Mouse (Mus musculus): ENCODE results near the gene Galk1. TPM values are rescaled to one million over a fixed set of nuclear protein-coding genes. Genes with fewer than 3 reads are reported as not detected.
A peak's percentile ranks its signal among the peaks of the same experiment; 100 is the strongest.

The Galk1 gene
- polyA plus RNA-seq, 1 experiment from 2014 or later, result 59.5 TPM

GRCm38 (mm10) chr11:116000607-116001006, 11.9 kb downstream of the Galk1 start:
- WGBS, result 12% methylated on average over 10 of the region's 10 CpGs
- no peak overlapping the region for H3K4me2 ChIP-seq (ENCODE audit: low read length)
- H3K4me1 ChIP-seq (ENCODE audit: control insufficient read depth, insufficient read depth, low read length), result 0 out of 2 replicates have a peak, but pooled peaks cover 4% of the 10 kb centered on the region
- ATAC-seq (no peak), DNase-seq (ENCODE audit: low spot score) (no peak)
- no peak overlapping the region for H3K9ac ChIP-seq (ENCODE audit: low read length)
- H3K9me3 ChIP-seq (replicated peaks; ENCODE audit: control insufficient read depth, low read length), result no peaks in the 10 kb centered on the region
- no peak overlapping the region for H3K27ac ChIP-seq (ENCODE audit: low read depth, low read length)
- no peaks in the 10 kb centered on the region for H3K27me3 ChIP-seq (replicated peaks; ENCODE audit: control insufficient read depth, insufficient read depth, low read length)
- H3K4me3 ChIP-seq (ENCODE audit: low read depth, low read length), result no peak overlapping the region
- no peaks in the 10 kb centered on the region for H3K36me3 ChIP-seq (ENCODE audit: control insufficient read depth, insufficient read depth, low read length)

GRCm38 (mm10) chr11:115999538-116000143, 12.9 kb downstream of the Galk1 start:
- DNase-seq (ENCODE audit: low spot score) (peak; percentile 84), ATAC-seq (peak; percentile 54; the same call in 1 of the 2 replicates)
- Histone ChIP-seq H3K9me3 (replicated peaks; ENCODE audit: control insufficient read depth, low read length) (no peaks in the 10 kb centered on the region), H3K36me3 (ENCODE audit: control insufficient read depth, insufficient read depth, low read length) (no peaks in the 10 kb centered on the region), H3K4me1 (ENCODE audit: control insufficient read depth, insufficient read depth, low read length) (0 out of 2 replicates have a peak, but pooled peaks cover 2% of the 10 kb centered on the region), H3K27ac (ENCODE audit: low read depth, low read length) (no peak overlapping the region), H3K4me2 (ENCODE audit: low read length) (no peak overlapping the region), H3K4me3 (ENCODE audit: low read depth, low read length) (no peak overlapping the region), H3K9ac (ENCODE audit: low read length) (no peak overlapping the region), H3K27me3 (replicated peaks; ENCODE audit: control insufficient read depth, insufficient read depth, low read length) (no peaks in the 10 kb centered on the region)
- WGBS, result 20% methylated on average over 14 of the region's 14 CpGs

GRCm38 (mm10) chr11:115999027-115999426, 13.5 kb downstream of the Galk1 start:
- no peak for ATAC-seq
- H3K27me3 ChIP-seq (replicated peaks; ENCODE audit: control insufficient read depth, insufficient read depth, low read length), result no peaks in the 10 kb centered on the region
- H3K9me3 ChIP-seq (replicated peaks; ENCODE audit: control insufficient read depth, low read length), result no peaks in the 10 kb centered on the region
- no peak for DNase-seq (ENCODE audit: low spot score)
- H3K4me2 ChIP-seq (ENCODE audit: low read length), result no peak overlapping the region
- no peak overlapping the region for H3K9ac ChIP-seq (ENCODE audit: low read length)
- WGBS, result 83% methylated on average over 7 of the region's 7 CpGs
- H3K4me1 ChIP-seq (ENCODE audit: control insufficient read depth, insufficient read depth, low read length), result no peaks in the 10 kb centered on the region
- H3K4me3 ChIP-seq (ENCODE audit: low read depth, low read length), result no peak overlapping the region
- no peaks in the 10 kb centered on the region for H3K36me3 ChIP-seq (ENCODE audit: control insufficient read depth, insufficient read depth, low read length)
- H3K27ac ChIP-seq (ENCODE audit: low read depth, low read length), result no peak overlapping the region

GRCm38 (mm10) chr11:115997662-115998061, 14.9 kb downstream of the Galk1 start:
- no peak overlapping the region for H3K27ac ChIP-seq (ENCODE audit: low read depth, low read length)
- no peak overlapping the region for H3K4me3 ChIP-seq (ENCODE audit: low read depth, low read length)
- no peak overlapping the region for H3K4me2 ChIP-seq (ENCODE audit: low read length)
- no peaks in the 10 kb centered on the region for H3K36me3 ChIP-seq (ENCODE audit: control insufficient read depth, insufficient read depth, low read length)
- ATAC-seq, result no peak
- H3K9ac ChIP-seq (ENCODE audit: low read length), result no peak overlapping the region
- H3K9me3 ChIP-seq (replicated peaks; ENCODE audit: control insufficient read depth, low read length), result no peaks in the 10 kb centered on the region
- no peaks in the 10 kb centered on the region for H3K27me3 ChIP-seq (replicated peaks; ENCODE audit: control insufficient read depth, insufficient read depth, low read length)
- no peaks in the 10 kb centered on the region for H3K4me1 ChIP-seq (ENCODE audit: control insufficient read depth, insufficient read depth, low read length)
- 66% methylated on average over 5 of the region's 5 CpGs for WGBS
- no peak for DNase-seq (ENCODE audit: low spot score)

- no peak overlapping the region for H3K4me2 ChIP-seq (ENCODE audit: low read length)
- H3K27me3 ChIP-seq (replicated peaks; ENCODE audit: control insufficient read depth, insufficient read depth, low read length), result no peaks in the 10 kb centered on the region
- no peaks in the 10 kb centered on the region for H3K9me3 ChIP-seq (replicated peaks; ENCODE audit: control insufficient read depth, low read length)
- ATAC-seq (no peak), DNase-seq (ENCODE audit: low spot score) (no peak)
- 80% methylated on average over 4 of the region's 4 CpGs for WGBS
- H3K4me3 ChIP-seq (ENCODE audit: low read depth, low read length), result no peak overlapping the region
- no peaks in the 10 kb centered on the region for H3K36me3 ChIP-seq (ENCODE audit: control insufficient read depth, insufficient read depth, low read length)
- no peak overlapping the region for H3K27ac ChIP-seq (ENCODE audit: low read depth, low read length)
- H3K9ac ChIP-seq (ENCODE audit: low read length), result no peak overlapping the region
- no peaks in the 10 kb centered on the region for H3K4me1 ChIP-seq (ENCODE audit: control insufficient read depth, insufficient read depth, low read length)
Observed at GRCm38 (mm10) chr11:115997047-115997446, 15.5 kb downstream of the Galk1 start.

GRCm38 (mm10) chr11:115995256-115995655, 17.3 kb downstream of the Galk1 start:
- Histone ChIP-seq H3K27me3 (replicated peaks; ENCODE audit: control insufficient read depth, insufficient read depth, low read length) (no peaks in the 10 kb centered on the region), H3K27ac (ENCODE audit: low read depth, low read length) (no peak overlapping the region), H3K36me3 (ENCODE audit: control insufficient read depth, insufficient read depth, low read length) (no peaks in the 10 kb centered on the region), H3K4me1 (ENCODE audit: control insufficient read depth, insufficient read depth, low read length) (no peaks in the 10 kb centered on the region), H3K9me3 (replicated peaks; ENCODE audit: control insufficient read depth, low read length) (no peaks in the 10 kb centered on the region), H3K4me2 (ENCODE audit: low read length) (no peak overlapping the region), H3K4me3 (ENCODE audit: low read depth, low read length) (no peak overlapping the region), H3K9ac (ENCODE audit: low read length) (no peak overlapping the region)
- 95% methylated on average over 3 of the region's 3 CpGs for WGBS
- DNase-seq (ENCODE audit: low spot score), result no peak
- no peak for ATAC-seq

GRCm38 (mm10) chr11:115992098-115992497, 20.4 kb downstream of the Galk1 start:
- Histone ChIP-seq H3K36me3 (ENCODE audit: control insufficient read depth, insufficient read depth, low read length) (no peaks in the 10 kb centered on the region), H3K27ac (ENCODE audit: low read depth, low read length) (no peak overlapping the region), H3K4me2 (ENCODE audit: low read length) (no peak overlapping the region), H3K27me3 (replicated peaks; ENCODE audit: control insufficient read depth, insufficient read depth, low read length) (no peaks in the 10 kb centered on the region), H3K4me3 (ENCODE audit: low read depth, low read length) (no peak overlapping the region), H3K4me1 (ENCODE audit: control insufficient read depth, insufficient read depth, low read length) (no peaks in the 10 kb centered on the region), H3K9me3 (replicated peaks; ENCODE audit: control insufficient read depth, low read length) (no peaks in the 10 kb centered on the region), H3K9ac (ENCODE audit: low read length) (no peak overlapping the region)
- 73% methylated on average over 4 of the region's 4 CpGs for WGBS
- no peak for DNase-seq (ENCODE audit: low spot score)
- ATAC-seq, result no peak

- H3K9me3 ChIP-seq (replicated peaks; ENCODE audit: control insufficient read depth, low read length), result no peaks in the 10 kb centered on the region
- no peaks in the 10 kb centered on the region for H3K27me3 ChIP-seq (replicated peaks; ENCODE audit: control insufficient read depth, insufficient read depth, low read length)
- no peak overlapping the region for H3K4me3 ChIP-seq (ENCODE audit: low read depth, low read length)
- no peak for ATAC-seq
- H3K36me3 ChIP-seq (ENCODE audit: control insufficient read depth, insufficient read depth, low read length), result no peaks in the 10 kb centered on the region
- DNase-seq (ENCODE audit: low spot score), result no peak
- no peak overlapping the region for H3K9ac ChIP-seq (ENCODE audit: low read length)
- no peaks in the 10 kb centered on the region for H3K4me1 ChIP-seq (ENCODE audit: control insufficient read depth, insufficient read depth, low read length)
- 40% methylated on average over 15 of the region's 15 CpGs for WGBS
- H3K27ac ChIP-seq (ENCODE audit: low read depth, low read length), result no peak overlapping the region
- H3K4me2 ChIP-seq (ENCODE audit: low read length), result no peak overlapping the region
Observed at GRCm38 (mm10) chr11:115989686-115990085, 22.8 kb downstream of the Galk1 start.

- H3K36me3 ChIP-seq (ENCODE audit: control insufficient read depth, insufficient read depth, low read length), result no peaks in the 10 kb centered on the region
- 89% methylated on average over 8 of the region's 8 CpGs for WGBS
- no peak for ATAC-seq
Observed at GRCm38 (mm10) chr11:115983291-115983690, 29.2 kb downstream of the Galk1 start.

More at GRCm38 (mm10) chr11:115983291-115983690, 29.2 kb downstream of the Galk1 start:
- Histone ChIP-seq H3K4me2 (ENCODE audit: low read length) (no peak overlapping the region), H3K27me3 (replicated peaks; ENCODE audit: control insufficient read depth, insufficient read depth, low read length) (no peaks in the 10 kb centered on the region), H3K4me1 (ENCODE audit: control insufficient read depth, insufficient read depth, low read length) (no peaks in the 10 kb centered on the region), H3K27ac (ENCODE audit: low read depth, low read length) (no peak overlapping the region), H3K9ac (ENCODE audit: low read length) (no peak overlapping the region), H3K4me3 (ENCODE audit: low read depth, low read length) (no peak overlapping the region), H3K9me3 (replicated peaks; ENCODE audit: control insufficient read depth, low read length) (no peaks in the 10 kb centered on the region)
- DNase-seq (ENCODE audit: low spot score), result no peak
